Mouse (Mus musculus): Measurements from ENCODE around the gene Lrriq1. TPM values are rescaled to one million over a fixed set of nuclear protein-coding genes. Genes with fewer than 3 reads are reported as not detected.
A peak's percentile ranks its signal among the peaks of the same experiment; 100 is the strongest.

Gene Lrriq1
- polyA plus RNA-seq, 1 experiment from 2014 or later = 1.0 TPM

GRCm38 (mm10) chr10:103035002-103035640 lies 201.0 kb downstream of the Lrriq1 start:
- peaks cover 55% of the 10 kb centered on the region for H3K27me3 ChIP-seq (ENCODE audit: control insufficient read depth, insufficient read depth, low read length)
- no peak overlapping the region for H3K4me2 ChIP-seq (ENCODE audit: low read depth)
- DNase-seq (ENCODE audit: low spot score) = peak; percentile 11
- 1% methylated on average over 14 of the region's 14 CpGs for WGBS
- no peaks in the 10 kb centered on the region for H3K9me3 ChIP-seq (ENCODE audit: control insufficient read depth, low read length)
- no peaks in the 10 kb centered on the region for H3K4me1 ChIP-seq (ENCODE audit: control insufficient read depth, insufficient read depth, low read length)
- ATAC-seq (ENCODE audit: insufficient read depth, low FRiP score, low TSS enrichment) = no peak
- H3K4me3 ChIP-seq (ENCODE audit: low read depth, low read length) = no peak overlapping the region
- H3K9ac ChIP-seq (ENCODE audit: low read length) = no peak overlapping the region
- no peak overlapping the region for H3K27ac ChIP-seq (ENCODE audit: low read depth, low read length)
- no peaks in the 10 kb centered on the region for H3K36me3 ChIP-seq (ENCODE audit: control insufficient read depth, insufficient read depth, low read length)

GRCm38 (mm10) chr10:103030931-103031330 lies 205.2 kb downstream of the Lrriq1 start:
- Histone ChIP-seq H3K27me3 (ENCODE audit: control insufficient read depth, insufficient read depth, low read length) (peaks cover 91% of the 10 kb centered on the region), H3K27ac (ENCODE audit: low read depth, low read length) (no peak overlapping the region), H3K9ac (ENCODE audit: low read length) (no peak overlapping the region), H3K4me3 (ENCODE audit: low read depth, low read length) (no peak overlapping the region), H3K4me1 (ENCODE audit: control insufficient read depth, insufficient read depth, low read length) (peaks cover 6% of the 10 kb centered on the region), H3K4me2 (ENCODE audit: low read depth) (no peak overlapping the region), H3K9me3 (ENCODE audit: control insufficient read depth, low read length) (no peaks in the 10 kb centered on the region), H3K36me3 (ENCODE audit: control insufficient read depth, insufficient read depth, low read length) (no peaks in the 10 kb centered on the region)
- 2% methylated on average over 11 of the region's 11 CpGs for WGBS
- DNase-seq (ENCODE audit: low spot score) = peak; percentile 19
- ATAC-seq (ENCODE audit: insufficient read depth, low FRiP score, low TSS enrichment) = no peak

GRCm38 (mm10) chr10:103029730-103030490 lies 206.2 kb downstream of the Lrriq1 start, which contains the start of gene Alx1:
Gene Alx1, minus strand, starts transcription at chr10:103030215.
- H3K36me3 ChIP-seq (ENCODE audit: control insufficient read depth, insufficient read depth, low read length) = no peaks in the 10 kb centered on the region
- WGBS = under 1% methylated on average over 32 of the region's 32 CpGs
- peak within 1 kb of the TSS; percentile 52; the same call in 1 of the 2 replicates for H3K4me2 ChIP-seq (ENCODE audit: low read depth)
- ATAC-seq (ENCODE audit: insufficient read depth, low FRiP score, low TSS enrichment) (no peak), DNase-seq (ENCODE audit: low spot score) (peak; percentile 45)
- H3K27me3 ChIP-seq (ENCODE audit: control insufficient read depth, insufficient read depth, low read length) = peaks cover 86% of the 10 kb centered on the region
- H3K4me1 ChIP-seq (ENCODE audit: control insufficient read depth, insufficient read depth, low read length) = peaks cover 6% of the 10 kb centered on the region
- H3K9ac ChIP-seq (ENCODE audit: low read length) = no peak within 1 kb of the TSS
- no peak within 1 kb of the TSS for H3K4me3 ChIP-seq (ENCODE audit: low read depth, low read length)
- H3K27ac ChIP-seq (ENCODE audit: low read depth, low read length) = no peak within 1 kb of the TSS
- no peaks in the 10 kb centered on the region for H3K9me3 ChIP-seq (ENCODE audit: control insufficient read depth, low read length)

GRCm38 (mm10) chr10:103029132-103029729 lies 206.9 kb downstream of the Lrriq1 start:
- Histone ChIP-seq H3K9ac (ENCODE audit: low read length) (no peak overlapping the region), H3K27me3 (ENCODE audit: control insufficient read depth, insufficient read depth, low read length) (peaks cover 80% of the 10 kb centered on the region), H3K4me2 (ENCODE audit: low read depth) (peak overlapping the region; percentile 52), H3K36me3 (ENCODE audit: control insufficient read depth, insufficient read depth, low read length) (no peaks in the 10 kb centered on the region), H3K27ac (ENCODE audit: low read depth, low read length) (no peak overlapping the region), H3K4me3 (ENCODE audit: low read depth, low read length) (no peak overlapping the region), H3K4me1 (ENCODE audit: control insufficient read depth, insufficient read depth, low read length) (peaks cover 6% of the 10 kb centered on the region), H3K9me3 (ENCODE audit: control insufficient read depth, low read length) (no peaks in the 10 kb centered on the region)
- no peak for ATAC-seq (ENCODE audit: insufficient read depth, low FRiP score, low TSS enrichment)
- DNase-seq (ENCODE audit: low spot score) = peak; percentile 35
- WGBS = 1% methylated on average over 23 of the region's 23 CpGs

GRCm38 (mm10) chr10:103028253-103029131 lies 207.6 kb downstream of the Lrriq1 start:
- peak overlapping the region; percentile 35 for H3K4me3 ChIP-seq (ENCODE audit: low read depth, low read length)
- H3K27ac ChIP-seq (ENCODE audit: low read depth, low read length) = no peak overlapping the region
- H3K9me3 ChIP-seq (ENCODE audit: control insufficient read depth, low read length) = no peaks in the 10 kb centered on the region
- no peaks in the 10 kb centered on the region for H3K36me3 ChIP-seq (ENCODE audit: control insufficient read depth, insufficient read depth, low read length)
- DNase-seq (ENCODE audit: low spot score) = peak; percentile 72
- H3K27me3 ChIP-seq (ENCODE audit: control insufficient read depth, insufficient read depth, low read length) = peaks cover 78% of the 10 kb centered on the region
- H3K4me2 ChIP-seq (ENCODE audit: low read depth) = peak overlapping the region; percentile 52
- ATAC-seq (ENCODE audit: insufficient read depth, low FRiP score, low TSS enrichment) = peak; percentile 54
- under 1% methylated on average over 47 of the region's 50 CpGs for WGBS
- H3K9ac ChIP-seq (ENCODE audit: low read length) = no peak overlapping the region
- H3K4me1 ChIP-seq (ENCODE audit: control insufficient read depth, insufficient read depth, low read length) = peaks cover 6% of the 10 kb centered on the region

GRCm38 (mm10) chr10:103027931-103028252 lies 208.2 kb downstream of the Lrriq1 start:
- Histone ChIP-seq H3K4me2 (ENCODE audit: low read depth) (peak overlapping the region; percentile 52), H3K4me3 (ENCODE audit: low read depth, low read length) (peak overlapping the region; percentile 35), H3K9ac (ENCODE audit: low read length) (no peak overlapping the region), H3K27me3 (ENCODE audit: control insufficient read depth, insufficient read depth, low read length) (peaks cover 72% of the 10 kb centered on the region), H3K4me1 (ENCODE audit: control insufficient read depth, insufficient read depth, low read length) (peaks cover 6% of the 10 kb centered on the region), H3K36me3 (ENCODE audit: control insufficient read depth, insufficient read depth, low read length) (no peaks in the 10 kb centered on the region), H3K9me3 (ENCODE audit: control insufficient read depth, low read length) (no peaks in the 10 kb centered on the region), H3K27ac (ENCODE audit: low read depth, low read length) (no peak overlapping the region)
- 0% methylated on average over 15 of the region's 15 CpGs for WGBS
- no peak for DNase-seq (ENCODE audit: low spot score)
- ATAC-seq (ENCODE audit: insufficient read depth, low FRiP score, low TSS enrichment) = no peak

- H3K27ac ChIP-seq (ENCODE audit: low read depth, low read length) = no peak overlapping the region
- ATAC-seq (ENCODE audit: insufficient read depth, low FRiP score, low TSS enrichment) (no peak), DNase-seq (ENCODE audit: low spot score) (no peak)
- H3K27me3 ChIP-seq (ENCODE audit: control insufficient read depth, insufficient read depth, low read length) = peaks cover 67% of the 10 kb centered on the region
- H3K36me3 ChIP-seq (ENCODE audit: control insufficient read depth, insufficient read depth, low read length) = no peaks in the 10 kb centered on the region
- no peak overlapping the region for H3K4me3 ChIP-seq (ENCODE audit: low read depth, low read length)
- H3K4me1 ChIP-seq (ENCODE audit: control insufficient read depth, insufficient read depth, low read length) = peaks cover 6% of the 10 kb centered on the region
- no peak overlapping the region for H3K4me2 ChIP-seq (ENCODE audit: low read depth)
- WGBS = under 1% methylated on average over 20 of the region's 20 CpGs
- no peaks in the 10 kb centered on the region for H3K9me3 ChIP-seq (ENCODE audit: control insufficient read depth, low read length)
- H3K9ac ChIP-seq (ENCODE audit: low read length) = no peak overlapping the region
Observed at GRCm38 (mm10) chr10:103027226-103027930, 208.7 kb downstream of the Lrriq1 start.

All from neural tube, embryonic 11.5 days (tissue).